Mouse (Mus musculus) kidney, postnatal 14 days (tissue): ENCODE results near the gene Ccdc141.

ENCODE experiments used
- DNase-seq: peaks from one replicate; pipeline ENCODE4 v3.0.0; 2022; ENCODE audit warnings: mixed read lengths

The Ccdc141 gene

DNA sequence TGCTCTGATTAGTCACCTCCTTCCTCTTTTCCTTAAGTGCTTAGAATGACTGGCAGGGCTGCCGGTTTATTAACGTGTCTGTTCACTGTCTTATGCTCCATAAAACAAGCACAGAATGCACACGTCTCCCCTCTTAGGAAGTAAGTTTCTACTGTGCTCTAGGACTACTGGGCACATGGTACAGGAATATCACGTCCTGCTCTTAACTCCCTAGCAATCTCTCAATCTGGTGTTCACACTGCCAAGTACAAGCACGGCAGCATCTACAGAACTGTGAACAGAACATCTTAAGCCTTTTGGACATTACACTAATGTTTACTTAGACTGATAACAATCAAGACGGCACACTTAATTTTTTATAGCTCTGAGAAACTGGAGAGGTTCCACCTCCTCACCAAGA is 52.3 kb downstream of the Ccdc141 start:
- DNase-seq = no peak

GRCm38 (mm10) chr2:77114335-77114734 is 56.1 kb downstream of the Ccdc141 start:
- DNase-seq = no peak

DNA sequence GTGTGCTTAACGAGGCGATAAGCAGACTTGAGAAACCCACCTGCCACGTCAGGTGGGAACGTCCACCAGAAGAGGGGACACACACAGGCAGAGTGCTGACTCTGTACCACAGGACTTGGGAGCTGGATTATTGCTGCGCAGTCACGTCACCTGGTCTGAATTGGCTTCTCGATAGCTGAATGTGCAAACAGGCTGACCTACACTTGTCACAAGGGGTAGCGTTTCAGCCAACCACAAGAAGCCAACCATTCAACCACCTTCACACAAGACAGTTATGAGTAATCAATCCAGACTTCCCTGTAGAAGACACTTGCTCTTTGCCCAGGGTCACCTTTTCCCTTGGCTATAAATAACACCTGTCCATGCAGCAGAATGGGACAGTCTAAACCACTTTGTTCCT is 56.6 kb downstream of the Ccdc141 start:
- no peak for DNase-seq

DNA sequence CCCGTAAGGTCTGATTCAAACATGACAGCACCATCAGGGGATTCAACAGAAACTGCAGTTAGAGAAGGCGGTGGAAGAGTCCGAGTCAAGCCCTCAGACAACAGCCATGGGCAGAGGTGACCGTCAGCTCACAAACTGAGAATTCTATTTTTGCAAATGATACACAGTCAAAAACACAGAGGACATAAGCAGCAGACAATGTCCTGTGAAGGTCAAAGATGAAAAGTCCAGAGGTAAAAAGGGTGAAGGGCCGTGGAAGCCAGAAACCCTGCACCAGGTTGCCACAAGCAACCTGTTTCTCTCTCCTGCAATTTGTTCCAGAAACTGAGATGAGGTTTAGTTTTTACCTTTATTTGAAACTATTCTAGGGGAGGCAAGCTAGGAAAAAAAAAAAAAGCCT is 57.4 kb downstream of the Ccdc141 start:
- DNase-seq = no peak

GRCm38 (mm10) chr2:77111095-77111494 is 59.3 kb downstream of the Ccdc141 start:
- no peak for DNase-seq

DNA sequence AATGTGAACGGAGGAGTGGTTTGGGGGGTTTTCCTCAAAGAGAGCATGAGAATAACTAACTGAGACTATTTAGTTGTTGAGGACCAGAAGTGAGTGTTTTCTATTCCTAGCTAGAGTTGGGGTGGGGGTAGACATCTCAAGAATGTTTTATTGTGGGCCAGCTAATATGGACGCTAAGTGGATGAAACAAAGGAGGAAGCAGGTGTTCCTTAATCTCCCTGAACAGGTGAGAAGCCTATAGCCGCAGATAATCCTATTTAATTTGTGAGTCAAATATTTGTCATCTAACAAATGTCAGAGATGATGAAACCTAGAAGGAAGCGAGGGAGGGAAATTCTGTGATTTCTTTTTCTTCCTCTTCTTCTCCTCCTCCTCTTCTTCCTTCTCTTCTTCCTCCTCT is 60.1 kb downstream of the Ccdc141 start:
- no peak for DNase-seq

GRCm38 (mm10) chr2:77109506-77110123 is 60.8 kb downstream of the Ccdc141 start:
- no peak for DNase-seq

- DNase-seq = no peak
Measured at GRCm38 (mm10) chr2:77108562-77108961, 61.9 kb downstream of the Ccdc141 start.

DNA sequence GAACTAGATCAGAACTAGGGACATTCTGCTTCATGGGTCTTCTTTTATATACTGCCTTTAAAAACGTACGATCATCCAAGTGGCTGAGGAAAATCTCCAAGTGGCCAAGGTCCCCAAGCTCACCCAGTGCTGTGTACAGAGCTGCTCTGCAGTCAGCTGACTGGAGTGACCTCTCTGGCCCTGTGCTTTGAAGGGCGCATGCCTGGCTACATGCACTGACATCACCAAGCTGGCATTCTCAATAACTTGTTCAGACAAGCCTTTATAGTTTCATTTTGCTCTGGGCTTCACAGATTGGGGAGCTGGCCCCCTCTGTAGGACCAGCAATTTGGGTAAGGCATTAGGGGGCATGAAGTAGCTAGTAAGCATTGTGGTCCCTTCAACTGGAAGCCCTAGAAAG is 64.3 kb downstream of the Ccdc141 start:
- no peak for DNase-seq

GRCm38 (mm10) chr2:77105006-77105715 is 65.3 kb downstream of the Ccdc141 start:
- no peak for DNase-seq

GRCm38 (mm10) chr2:77102516-77102915 is 67.9 kb downstream of the Ccdc141 start:
- DNase-seq = no peak

GRCm38 (mm10) chr2:77099814-77100213 is 70.6 kb downstream of the Ccdc141 start:
- no peak for DNase-seq

DNA sequence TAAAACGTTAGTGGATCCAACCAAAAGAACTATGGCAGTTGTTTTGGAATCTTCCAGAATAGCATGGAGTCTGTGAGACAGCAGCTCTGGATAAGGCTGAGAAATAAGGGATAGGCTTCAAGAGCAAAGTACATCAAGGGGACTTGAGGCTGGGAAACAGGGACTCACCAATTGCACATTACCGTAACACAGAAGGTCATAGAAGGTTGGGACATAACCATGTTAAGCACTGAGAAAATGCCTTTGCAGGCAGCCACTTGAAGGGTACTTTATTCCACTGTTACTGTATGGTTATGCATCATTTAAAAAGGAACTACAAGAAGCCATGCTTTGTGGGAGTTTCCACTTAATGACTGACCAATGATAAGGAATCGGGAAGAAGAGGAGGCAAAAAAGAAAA is 71.7 kb downstream of the Ccdc141 start:
- DNase-seq = no peak

DNA sequence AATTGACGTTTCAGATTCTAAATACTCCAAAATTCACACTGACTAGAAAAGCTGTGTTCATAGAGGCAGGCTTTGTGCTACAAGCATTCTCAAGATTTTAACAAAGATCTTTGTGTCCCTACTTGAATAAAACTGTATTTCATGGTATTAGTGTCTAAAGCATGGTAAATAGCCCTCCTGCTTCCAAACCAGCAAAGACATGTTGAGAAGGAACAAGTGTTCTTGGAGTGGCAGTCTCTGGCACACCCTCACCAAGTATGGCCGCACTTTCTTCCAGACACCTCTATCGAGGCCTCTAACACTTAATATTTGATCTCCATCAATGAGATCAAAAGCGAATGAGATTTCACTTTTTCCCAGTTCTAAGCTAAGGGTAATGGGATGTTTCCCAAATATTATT is 78.7 kb downstream of the Ccdc141 start:
- DNase-seq = no peak

GRCm38 (mm10) chr2:77085313-77085712 is 85.1 kb downstream of the Ccdc141 start:
- DNase-seq = no peak

GRCm38 (mm10) chr2:77084629-77085028 is 85.8 kb downstream of the Ccdc141 start:
- DNase-seq = no peak

DNA sequence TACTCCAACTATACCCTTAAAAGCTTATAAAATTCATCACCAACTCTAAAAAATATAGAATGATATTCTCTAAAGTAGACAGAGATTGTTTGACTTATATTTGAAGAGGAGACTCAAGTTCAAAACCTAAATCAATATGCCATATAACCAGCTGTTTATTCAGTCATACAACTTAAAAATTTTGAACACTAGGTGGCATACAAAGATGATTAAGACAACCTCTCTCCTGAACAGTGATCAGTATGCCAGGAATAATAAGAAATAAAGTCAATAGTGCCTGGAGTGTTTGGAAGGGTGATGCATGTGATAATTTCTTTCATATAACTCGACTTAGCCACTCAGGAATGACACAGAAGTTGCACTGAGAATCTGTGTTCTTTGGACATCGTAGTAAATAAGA is 89.3 kb downstream of the Ccdc141 start:
- no peak for DNase-seq

- DNase-seq = no peak
Measured at GRCm38 (mm10) chr2:77080657-77081056, 89.8 kb downstream of the Ccdc141 start.

DNA sequence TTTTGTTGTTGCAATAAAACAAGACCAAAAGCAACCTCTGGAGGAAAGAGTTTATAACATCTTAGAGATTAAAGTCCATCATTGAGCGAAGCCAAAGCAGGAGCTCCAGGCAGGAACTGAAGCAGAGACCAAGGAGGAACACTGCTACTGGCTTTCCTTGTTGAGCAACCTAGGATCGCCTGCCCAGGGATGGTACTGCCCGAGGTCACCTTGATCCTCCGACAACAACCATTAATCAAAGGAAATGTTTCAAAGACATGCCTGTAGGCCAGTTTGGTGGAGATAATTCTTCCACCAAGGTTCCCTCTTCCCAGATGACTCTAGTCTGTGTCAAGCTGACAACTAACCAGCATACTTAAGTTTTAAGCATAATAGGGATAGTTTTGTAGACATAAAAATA is 91.7 kb downstream of the Ccdc141 start:
- DNase-seq = no peak

DNA sequence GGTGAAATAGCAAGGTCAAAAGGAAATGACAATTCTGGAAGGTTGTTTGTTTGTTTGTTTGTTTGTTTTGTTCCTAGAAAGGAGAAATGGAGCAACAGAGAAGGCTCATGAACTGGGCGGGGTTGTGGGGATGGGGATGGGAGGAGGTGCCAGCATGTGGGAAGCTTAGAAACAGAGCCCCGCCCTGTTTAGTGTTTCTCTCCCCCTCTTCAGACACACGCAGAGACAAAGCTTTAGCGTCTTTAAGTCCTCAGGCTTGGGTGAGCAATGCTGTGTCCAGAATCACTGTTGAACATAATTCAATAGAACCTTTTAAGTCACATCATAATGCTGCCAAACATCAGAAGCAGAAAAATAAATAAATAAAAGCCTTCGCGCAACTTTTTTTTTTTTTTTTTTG is 96.1 kb downstream of the Ccdc141 start:
- DNase-seq = no peak

GRCm38 (mm10) chr2:77073930-77074329 is 96.5 kb downstream of the Ccdc141 start:
- peak; percentile 21 for DNase-seq

DNA sequence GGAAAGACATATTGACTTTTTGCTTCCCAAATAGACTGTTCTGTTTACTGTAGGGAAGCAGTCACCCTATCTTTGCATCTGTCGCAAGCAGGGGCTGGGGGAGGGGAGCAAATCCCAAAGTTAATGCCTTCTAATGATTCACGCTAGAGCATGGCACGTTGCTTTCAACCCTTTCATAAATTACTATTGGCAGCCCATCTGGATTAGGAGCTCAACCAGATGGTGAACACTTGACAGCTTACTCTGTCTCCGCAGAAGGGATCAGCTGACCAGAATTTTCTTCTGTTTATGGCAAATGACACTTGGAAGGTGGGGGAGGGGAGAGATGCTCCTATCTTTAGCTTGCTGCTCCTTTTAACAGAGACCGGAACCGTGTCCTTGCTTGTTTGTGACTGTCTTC is 105.1 kb downstream of the Ccdc141 start:
- DNase-seq = no peak

- peak; percentile 45 for DNase-seq
Measured at GRCm38 (mm10) chr2:77061871-77062270, 108.6 kb downstream of the Ccdc141 start.

DNA sequence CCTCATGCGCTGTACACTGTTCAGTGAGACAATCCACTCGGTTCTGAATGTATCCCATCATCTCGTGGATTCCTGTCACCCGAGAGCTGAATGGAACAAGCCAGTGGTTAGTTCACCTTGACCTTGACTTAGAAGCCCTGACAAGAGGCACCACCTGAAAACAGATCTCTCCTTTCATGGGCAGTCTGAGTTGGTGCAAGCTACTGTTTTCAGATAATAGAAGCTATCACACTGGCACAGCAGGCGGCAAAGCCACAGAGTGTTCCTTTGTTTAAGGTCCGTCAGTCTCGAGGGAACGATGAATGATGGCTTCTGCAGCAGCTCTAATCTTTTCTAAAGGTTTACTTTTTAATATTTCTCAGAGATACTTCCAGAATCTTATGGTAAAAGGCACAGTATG is 110.8 kb downstream of the Ccdc141 start:
- no peak for DNase-seq

GRCm38 (mm10) chr2:77056367-77056766 is 114.1 kb downstream of the Ccdc141 start:
- DNase-seq = no peak
